Mouse (Mus musculus) kidney, embryonic 16.5 days (tissue): ENCODE measurements around the gene Ciapin1. TPM values are rescaled to one million over a fixed set of nuclear protein-coding genes. Genes with fewer than 3 reads are reported as not detected.

Source experiments
- ATAC-seq: fragments of 200-750 bp; cut with Nextera tagmentation; 2 replicates; pipeline ENCODE4 v1.8.0; 2017; ENCODE audit warnings: moderate TSS enrichment; ENCODE audit not compliant: low FRiP score, low TSS enrichment
- H3K27ac ChIP-seq: fragments of 300-500 bp; sonication (generic); 2 replicates; pipeline ENCODE4 v1.5.1; 2014; ENCODE audit warnings: low read length
- H3K27me3 ChIP-seq: fragments of 300-500 bp; sonication (generic); 2 replicates; pipeline ENCODE4 v1.6.1; 2014; ENCODE audit warnings: low read length, control low read depth, mixed read lengths; ENCODE audit not compliant: insufficient read depth
- H3K36me3 ChIP-seq: fragments of 300-500 bp; sonication (generic); 2 replicates; pipeline ENCODE4 v1.6.1; 2014; ENCODE audit warnings: low read length, control low read depth, mixed read lengths; ENCODE audit not compliant: insufficient read depth
- H3K4me1 ChIP-seq: fragments of 300-500 bp; sonication (generic); 2 replicates; pipeline ENCODE4 v1.6.1; 2014; ENCODE audit warnings: low read length, control low read depth, mixed read lengths; ENCODE audit not compliant: insufficient read depth
- H3K4me2 ChIP-seq: fragments of 300-500 bp; sonication (generic); replicated peaks from 2 replicates; pipeline ENCODE4 v1.6.1; 2014; ENCODE audit warnings: low read depth, low read length
- H3K4me3 ChIP-seq: fragments of 300-500 bp; sonication (generic); 2 replicates; pipeline ENCODE4 v1.5.1; 2014; ENCODE audit warnings: mild to moderate bottlenecking, low read length
- H3K9ac ChIP-seq: fragments of 300-500 bp; sonication (generic); replicated peaks from 2 replicates; pipeline ENCODE4 v1.6.1; 2014; ENCODE audit warnings: low read length
- H3K9me3 ChIP-seq: fragments of 300-500 bp; sonication (generic); 2 replicates; pipeline ENCODE4 v1.6.1; 2016; ENCODE audit warnings: low read length, control low read depth
- WGBS: fragments of 180-500 bp; shearing (Covaris S2); extraction: QIAGEN DNeasy Blood & Tissue Kit; methylation state at CpG from one replicate; pipeline ENCODE4 v1.1.7; 2014; 5-methylcytosine and 5-hydroxymethylcytosine counted together
- polyA plus RNA-seq: library from polyadenylated mRNA; unstranded; fragments of >200 nt; fragmentation: Nextera tagmentation; extraction: Ambion mirVana; gene quantifications from 2 replicates; pipeline ENCODE4 v1.2.1, GENCODE M21; 2015

The Ciapin1 gene
- polyA plus RNA-seq, 1 experiment from 2014 or later, result 125 TPM

GRCm38 (mm10) chr8:94812645-94813098 is 25.5 kb downstream of the Ciapin1 start:
- H3K4me1 ChIP-seq, result no peaks in the 10 kb centered on the region
- H3K4me2 ChIP-seq, result no peak overlapping the region

GRCm38 (mm10) chr8:94811654-94812053 is 26.5 kb downstream of the Ciapin1 start:
- Histone ChIP-seq H3K27ac (no peak overlapping the region), H3K4me3 (no peak overlapping the region), H3K9me3 (no peaks in the 10 kb centered on the region), H3K27me3 (no peaks in the 10 kb centered on the region), H3K9ac (no peak overlapping the region), H3K4me1 (no peaks in the 10 kb centered on the region), H3K36me3 (no peaks in the 10 kb centered on the region), H3K4me2 (no peak overlapping the region)
- WGBS, result 59% methylated on average over 6 of the region's 6 CpGs
- no peak for ATAC-seq

More at GRCm38 (mm10) chr8:94812645-94813098, 25.5 kb downstream of the Ciapin1 start:
- H3K27me3 ChIP-seq, result no peaks in the 10 kb centered on the region
- 0 out of 2 replicates have a peak overlapping the region, but pooled peaks have one; percentile 38 for H3K9ac ChIP-seq
- ATAC-seq, result peak; percentile 53; the same call in 1 of the 2 replicates
- WGBS, result 34% methylated on average over 6 of the region's 6 CpGs
- no peak overlapping the region for H3K4me3 ChIP-seq
- H3K36me3 ChIP-seq, result no peaks in the 10 kb centered on the region
- H3K27ac ChIP-seq, result no peak overlapping the region
- H3K9me3 ChIP-seq, result no peaks in the 10 kb centered on the region

- Histone ChIP-seq H3K36me3 (no peaks in the 10 kb centered on the region), H3K4me2 (no peak overlapping the region), H3K27me3 (no peaks in the 10 kb centered on the region), H3K4me3 (no peak overlapping the region), H3K9ac (no peak overlapping the region), H3K27ac (no peak overlapping the region), H3K9me3 (no peaks in the 10 kb centered on the region), H3K4me1 (no peaks in the 10 kb centered on the region)
- ATAC-seq, result no peak
- WGBS, result 79% methylated on average over 5 of the region's 5 CpGs
These were observed 27.3 kb downstream of the Ciapin1 start for GRCm38 (mm10) chr8:94810855-94811254.

GRCm38 (mm10) chr8:94810153-94810552 is 28.0 kb downstream of the Ciapin1 start, which contains the start of gene Ccl17:
TSS of gene Ccl17 (plus strand) at chr8:94810453.
- no peaks in the 10 kb centered on the region for H3K27me3 ChIP-seq
- H3K4me1 ChIP-seq, result no peaks in the 10 kb centered on the region
- no peaks in the 10 kb centered on the region for H3K9me3 ChIP-seq
- no peak within 1 kb of the TSS for H3K9ac ChIP-seq
- ATAC-seq, result no peak
- H3K36me3 ChIP-seq, result no peaks in the 10 kb centered on the region
- H3K4me3 ChIP-seq, result no peak within 1 kb of the TSS
- H3K27ac ChIP-seq, result no peak within 1 kb of the TSS
- no peak within 1 kb of the TSS for H3K4me2 ChIP-seq
- 63% methylated on average over 3 of the region's 3 CpGs for WGBS

GRCm38 (mm10) chr8:94808372-94808771 is 29.8 kb downstream of the Ciapin1 start:
- no peaks in the 10 kb centered on the region for H3K36me3 ChIP-seq
- ATAC-seq, result no peak
- H3K4me2 ChIP-seq, result no peak overlapping the region

GRCm38 (mm10) chr8:94807506-94807905 is 30.7 kb downstream of the Ciapin1 start:
- 39% methylated on average over 7 of the region's 7 CpGs for WGBS
- Histone ChIP-seq H3K4me2 (no peak overlapping the region), H3K4me1 (no peaks in the 10 kb centered on the region), H3K9ac (no peak overlapping the region), H3K9me3 (no peaks in the 10 kb centered on the region), H3K27me3 (no peaks in the 10 kb centered on the region), H3K27ac (no peak overlapping the region), H3K4me3 (no peak overlapping the region), H3K36me3 (no peaks in the 10 kb centered on the region)
- no peak for ATAC-seq

More at GRCm38 (mm10) chr8:94808372-94808771, 29.8 kb downstream of the Ciapin1 start:
- 72% methylated on average over 6 of the region's 6 CpGs for WGBS
- Histone ChIP-seq H3K4me1 (no peaks in the 10 kb centered on the region), H3K9me3 (no peaks in the 10 kb centered on the region), H3K4me3 (no peak overlapping the region), H3K9ac (no peak overlapping the region), H3K27me3 (no peaks in the 10 kb centered on the region), H3K27ac (no peak overlapping the region)

- no peaks in the 10 kb centered on the region for H3K36me3 ChIP-seq
- WGBS, result 80% methylated on average over 4 of the region's 4 CpGs
- no peak overlapping the region for H3K4me2 ChIP-seq
- H3K27me3 ChIP-seq, result no peaks in the 10 kb centered on the region
- H3K9ac ChIP-seq, result no peak overlapping the region
- H3K4me1 ChIP-seq, result peaks cover 7% of the 10 kb centered on the region
- H3K9me3 ChIP-seq, result no peaks in the 10 kb centered on the region
- H3K27ac ChIP-seq, result no peak overlapping the region
- ATAC-seq, result no peak
- no peak overlapping the region for H3K4me3 ChIP-seq
These were observed 32.3 kb downstream of the Ciapin1 start for GRCm38 (mm10) chr8:94805811-94806210.

- no peak overlapping the region for H3K4me2 ChIP-seq
- no peak overlapping the region for H3K27ac ChIP-seq
- H3K27me3 ChIP-seq, result no peaks in the 10 kb centered on the region
- H3K4me3 ChIP-seq, result no peak overlapping the region
- peaks cover 7% of the 10 kb centered on the region for H3K4me1 ChIP-seq
- no peak for ATAC-seq
- H3K9ac ChIP-seq, result no peak overlapping the region
- H3K9me3 ChIP-seq, result no peaks in the 10 kb centered on the region
- no peaks in the 10 kb centered on the region for H3K36me3 ChIP-seq
- 47% methylated on average over 10 of the region's 10 CpGs for WGBS
These were observed 33.4 kb downstream of the Ciapin1 start for GRCm38 (mm10) chr8:94804546-94805340.

GRCm38 (mm10) chr8:94803551-94803950 is 34.6 kb downstream of the Ciapin1 start:
- H3K4me3 ChIP-seq, result no peak overlapping the region
- H3K4me1 ChIP-seq, result peaks cover 7% of the 10 kb centered on the region
- ATAC-seq, result no peak
- H3K9me3 ChIP-seq, result no peaks in the 10 kb centered on the region
- H3K27ac ChIP-seq, result no peak overlapping the region
- no peak overlapping the region for H3K9ac ChIP-seq
- WGBS, result 57% methylated on average over 6 of the region's 6 CpGs
- H3K36me3 ChIP-seq, result no peaks in the 10 kb centered on the region
- H3K4me2 ChIP-seq, result no peak overlapping the region
- no peaks in the 10 kb centered on the region for H3K27me3 ChIP-seq

GRCm38 (mm10) chr8:94802375-94802774 is 35.8 kb downstream of the Ciapin1 start:
- H3K4me2 ChIP-seq, result no peak overlapping the region
- no peak overlapping the region for H3K4me3 ChIP-seq
- no peaks in the 10 kb centered on the region for H3K27me3 ChIP-seq
- peaks cover 7% of the 10 kb centered on the region for H3K4me1 ChIP-seq
- H3K36me3 ChIP-seq, result no peaks in the 10 kb centered on the region
- no peak overlapping the region for H3K9ac ChIP-seq
- WGBS, result 65% methylated on average over 4 of the region's 4 CpGs
- ATAC-seq, result no peak
- H3K27ac ChIP-seq, result no peak overlapping the region
- H3K9me3 ChIP-seq, result no peaks in the 10 kb centered on the region
